Mouse (Mus musculus): ENCODE data around the gene Tmem245.
A peak's percentile ranks its signal among the peaks of the same experiment; 100 is the strongest.
"Not testable (repeated sequence)": the region's sequence is repeated elsewhere in the genome, so short reads cannot be mapped to it uniquely, and the experiment has no call there.

The Tmem245 gene

GRCm38 (mm10) chr4:56922229-56922628 is 25.0 kb downstream of the Tmem245 start:
- DNase-seq, result no peak

- no peak for DNase-seq
Observed at GRCm38 (mm10) chr4:56915732-56916325, 31.4 kb downstream of the Tmem245 start.

GRCm38 (mm10) chr4:56914761-56915160 is 32.5 kb downstream of the Tmem245 start:
- DNase-seq, result no peak

GRCm38 (mm10) chr4:56914338-56914737 is 32.9 kb downstream of the Tmem245 start:
- no peak for DNase-seq

GRCm38 (mm10) chr4:56912382-56913001 is 34.7 kb downstream of the Tmem245 start:
- no peak for DNase-seq

GRCm38 (mm10) chr4:56909568-56909967 is 37.7 kb downstream of the Tmem245 start:
- DNase-seq, result no peak

- DNase-seq, result no peak
Observed at GRCm38 (mm10) chr4:56907671-56908070, 39.6 kb downstream of the Tmem245 start.

GRCm38 (mm10) chr4:56906926-56907325 is 40.3 kb downstream of the Tmem245 start:
- no peak for DNase-seq

- no peak for DNase-seq
Observed at GRCm38 (mm10) chr4:56905507-56905906, 41.7 kb downstream of the Tmem245 start.

GRCm38 (mm10) chr4:56901671-56902070 is 45.6 kb downstream of the Tmem245 start:
- DNase-seq, result peak in 1 of 2 experiments; percentile 13

- DNase-seq, result no peak
Observed at GRCm38 (mm10) chr4:56899216-56899615, 48.0 kb downstream of the Tmem245 start.

GRCm38 (mm10) chr4:56897511-56897910 is 49.7 kb downstream of the Tmem245 start:
- DNase-seq, result no peak

GRCm38 (mm10) chr4:56894196-56894595 is 53.0 kb downstream of the Tmem245 start:
- DNase-seq, result no peak

- DNase-seq, result no peak
Observed at GRCm38 (mm10) chr4:56892501-56893115, 54.6 kb downstream of the Tmem245 start.

GRCm38 (mm10) chr4:56888483-56888882 is 58.8 kb downstream of the Tmem245 start:
- DNase-seq, result peak; percentile 47 to 65

- no peak for DNase-seq
Observed at GRCm38 (mm10) chr4:56886286-56886979, 60.8 kb downstream of the Tmem245 start.

GRCm38 (mm10) chr4:56880036-56880703 is 67.1 kb downstream of the Tmem245 start:
- no peak for DNase-seq

GRCm38 (mm10) chr4:56878971-56879370 is 68.3 kb downstream of the Tmem245 start:
- no peak for DNase-seq

GRCm38 (mm10) chr4:56870541-56870940 is 76.7 kb downstream of the Tmem245 start:
- not testable (repeated sequence) for DNase-seq

GRCm38 (mm10) chr4:56867761-56868160 is 79.5 kb downstream of the Tmem245 start:
- DNase-seq, result no peak

- DNase-seq, result peak in 1 of 2 experiments; percentile 40
Observed at GRCm38 (mm10) chr4:56865971-56866370, 81.3 kb downstream of the Tmem245 start.

GRCm38 (mm10) chr4:56865003-56865511 is 82.2 kb downstream of the Tmem245 start, which contains the start of gene Ctnnal1:
Ctnnal1 (minus strand) TSS chr4:56865188.
- DNase-seq, result peak; percentile 93 to 94

Measured in cerebellum, postnatal 25 days (tissue).